Mouse (Mus musculus): ENCODE measurements at regions not wholly inside any gene's neighbourhood (a gene's known extent, or its start where the extent isn't known, plus 50 kb on each side); places are given as distances from the start of the nearest gene placed in this dataset.

GRCm38 (mm10) chrX:82528640-82529351 is 419.9 kb upstream of the Dmd start:
- DNase-seq, result no peak

GRCm38 (mm10) chrX:82571616-82572015 is 377.1 kb upstream of the Dmd start:
- no peak for DNase-seq

DNA sequence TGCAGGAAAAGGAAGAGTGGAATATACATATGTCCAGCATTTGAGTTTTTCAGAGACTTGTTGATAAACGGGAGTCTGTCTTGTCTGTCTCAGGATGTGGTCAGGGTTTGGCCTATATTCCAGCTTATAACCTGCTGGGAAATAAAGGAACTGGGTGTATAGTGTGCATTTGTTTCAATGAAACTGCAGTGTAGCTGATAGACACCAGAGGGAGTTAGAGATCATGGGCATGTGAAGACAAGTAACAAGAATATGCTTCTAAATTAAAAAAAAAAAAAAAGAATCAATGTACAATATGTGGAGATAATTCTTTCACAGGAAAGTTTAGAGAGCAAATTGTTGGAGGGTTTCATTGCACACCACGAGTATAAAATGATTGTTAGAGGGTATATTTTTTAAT is 335.3 kb upstream of the Dmd start:
- DNase-seq, result peak; percentile 21

GRCm38 (mm10) chrX:82650359-82650758 is 298.3 kb upstream of the Dmd start:
- no peak for DNase-seq
